Mouse (Mus musculus) lung, adult 2 months (tissue): ENCODE results near the gene Dars2.
A peak's percentile ranks its signal among the peaks of the same experiment; 100 is the strongest.

Experiments
- CTCF ChIP-seq: fragments of 200-500 bp; IDR thresholded peaks from 2 replicates; pipeline ENCODE4 v1.5.1; 2011; ENCODE audit warnings: mild to moderate bottlenecking, low read length, control low read depth; ENCODE audit not compliant: insufficient read depth
- POLR2A ChIP-seq: fragments of 200-500 bp; IDR thresholded peaks from 2 replicates; pipeline ENCODE4 v1.6.1; 2011; ENCODE audit warnings: low read depth, mild to moderate bottlenecking, control low read depth, low read length, borderline replicate concordance; ENCODE audit errors: extremely low read depth

DNA sequence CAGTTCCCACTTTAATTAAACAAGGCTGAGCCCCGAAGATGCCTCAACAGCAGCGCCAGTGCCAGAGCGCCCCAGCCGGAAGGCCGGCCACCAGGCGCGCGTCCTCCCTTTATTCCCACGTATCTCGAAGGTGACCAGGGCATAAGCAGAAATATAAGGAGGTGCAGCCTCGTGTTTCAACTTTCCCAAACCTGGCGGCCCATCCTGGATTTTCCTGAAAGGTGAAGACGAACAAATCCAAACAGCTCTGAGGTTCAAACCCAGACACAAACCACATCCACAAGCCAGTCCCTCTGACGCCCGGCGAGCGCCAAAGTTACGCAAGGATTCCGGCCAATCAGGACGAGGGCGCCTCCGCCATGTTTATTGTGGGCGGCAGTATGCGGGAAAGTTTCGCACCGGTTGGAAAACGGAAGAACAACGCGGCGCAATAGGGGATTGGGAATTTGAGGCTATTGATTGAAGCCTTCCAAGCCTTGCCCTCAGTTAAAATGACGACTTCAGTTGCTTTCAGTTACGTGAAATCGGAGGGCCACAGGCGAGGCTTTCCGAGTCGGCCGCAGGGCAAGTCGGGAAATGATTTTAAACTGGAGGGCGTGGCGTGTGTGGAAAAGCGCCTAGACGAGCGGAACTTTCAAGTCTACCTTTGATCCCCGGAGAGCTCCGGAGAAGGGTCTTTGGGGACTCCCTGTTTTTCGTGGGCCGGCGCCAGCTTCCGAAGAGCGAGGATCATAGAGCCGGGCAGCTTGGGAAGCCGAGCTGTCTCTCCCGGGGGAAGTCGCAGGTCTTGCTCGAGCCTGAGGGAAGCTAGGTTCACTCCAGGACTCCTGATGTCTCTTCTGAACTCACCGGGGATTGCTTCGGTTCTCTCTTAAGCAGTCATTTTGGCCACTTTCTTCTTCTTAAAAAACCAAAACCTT lies at the start of gene Dars2, which contains the start of gene Cenpl:
- TF ChIP-seq POLR2A (peak; percentile 55; the same call in 1 of the 2 replicates), CTCF (no peak)
